Mouse (Mus musculus) yolk sac, embryonic 10.5 days (tissue): ENCODE data around the gene Coq5.

ENCODE experiments used
- DNase-seq: peaks from one replicate; pipeline ENCODE4 v3.0.0-alpha.2; 2017; ENCODE audit warnings: low spot score

Coq5 gene

GRCm38 (mm10) chr5:115279226-115280049 is at the start of gene Coq5:
Gene Coq5, plus strand, starts transcription at chr5:115279666.
- peak; percentile 79 for DNase-seq

GRCm38 (mm10) chr5:115230830-115231551 is 48.5 kb upstream of the Coq5 start:
- DNase-seq: no peak

DNA sequence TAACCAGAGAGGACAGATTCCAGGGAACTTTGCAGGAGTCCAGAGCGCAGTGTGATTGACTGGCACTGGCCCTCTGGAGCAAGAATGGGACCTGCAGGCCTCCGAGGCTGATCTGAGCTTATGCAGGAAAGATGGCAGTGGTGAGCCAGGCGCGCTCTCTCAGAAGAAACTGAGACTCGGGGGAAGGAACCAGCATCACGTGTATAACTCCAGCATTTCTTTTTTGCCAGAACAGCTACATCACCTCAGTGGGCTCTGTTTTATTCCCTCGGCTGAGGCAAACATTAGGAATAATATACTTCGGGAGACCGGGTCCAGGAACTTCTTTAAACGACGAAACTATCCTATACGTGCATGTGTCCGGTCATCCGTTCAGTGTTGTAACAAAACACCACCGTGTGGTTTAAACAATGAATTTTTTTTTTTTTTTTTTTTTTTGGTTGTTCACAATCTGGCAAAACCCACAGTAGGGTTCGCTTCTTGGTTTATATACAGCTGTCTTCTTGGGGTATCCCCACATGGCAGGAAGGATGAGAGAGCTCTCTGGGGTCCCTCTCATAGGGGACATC is 47.8 kb upstream of the Coq5 start:
- DNase-seq: no peak

- no peak for DNase-seq
Observed at GRCm38 (mm10) chr5:115232516-115232915, 47.0 kb upstream of the Coq5 start.

- no peak for DNase-seq
Observed at GRCm38 (mm10) chr5:115233031-115233780, 46.3 kb upstream of the Coq5 start.

GRCm38 (mm10) chr5:115234519-115234918 is 44.9 kb upstream of the Coq5 start:
- no peak for DNase-seq

GRCm38 (mm10) chr5:115235323-115235771 is 44.1 kb upstream of the Coq5 start:
- no peak for DNase-seq

GRCm38 (mm10) chr5:115235786-115236263 is 43.6 kb upstream of the Coq5 start, which contains the start of gene Pop5:
Gene Pop5, plus strand, starts transcription at chr5:115235836.
- peak; percentile 79 for DNase-seq

DNA sequence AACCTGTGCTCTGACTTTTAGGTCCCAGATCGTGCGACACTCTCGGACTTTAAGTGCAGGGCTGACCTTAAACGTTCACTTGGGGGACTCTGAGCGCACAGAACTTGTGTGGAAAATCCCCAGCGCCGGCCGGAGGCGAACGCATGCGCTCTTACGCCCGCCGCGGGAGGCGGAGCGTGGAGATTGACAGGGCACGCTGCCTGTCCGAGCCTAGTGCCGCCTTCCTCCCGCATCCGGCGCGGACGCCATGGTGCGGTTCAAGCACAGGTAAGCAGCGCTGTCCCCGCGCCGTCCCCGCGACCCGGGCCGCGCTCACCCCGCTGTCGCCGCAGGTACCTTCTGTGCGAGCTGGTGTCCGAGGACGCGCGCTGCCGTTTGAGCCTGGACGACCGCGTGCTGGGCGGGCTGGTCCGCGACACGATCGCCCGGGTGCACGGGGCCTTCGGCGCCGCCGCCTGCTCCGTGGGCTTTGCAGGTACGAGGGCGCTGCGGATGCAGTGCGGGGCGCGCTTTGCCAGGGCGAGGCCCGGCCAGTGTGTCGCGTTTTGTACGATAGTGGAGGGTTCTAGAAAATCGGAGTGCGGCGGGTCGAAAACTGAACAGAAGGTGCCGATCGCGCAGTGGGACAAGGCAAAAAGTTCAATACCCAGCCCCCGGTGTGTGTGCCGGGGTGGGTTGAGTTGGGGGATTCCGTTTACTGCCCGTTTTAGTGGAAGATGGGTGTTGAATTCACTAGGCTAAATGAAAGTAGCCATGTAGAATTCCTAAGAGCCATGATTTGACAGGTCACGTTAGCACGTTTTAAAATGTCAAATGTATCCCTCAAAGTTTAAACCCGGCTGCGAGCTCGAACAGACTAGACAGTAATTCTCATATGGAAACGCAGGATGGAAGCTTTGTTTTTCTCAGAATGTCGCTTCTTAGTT is 41.4 kb upstream of the Coq5 start:
- peak; percentile 91 for DNase-seq

DNA sequence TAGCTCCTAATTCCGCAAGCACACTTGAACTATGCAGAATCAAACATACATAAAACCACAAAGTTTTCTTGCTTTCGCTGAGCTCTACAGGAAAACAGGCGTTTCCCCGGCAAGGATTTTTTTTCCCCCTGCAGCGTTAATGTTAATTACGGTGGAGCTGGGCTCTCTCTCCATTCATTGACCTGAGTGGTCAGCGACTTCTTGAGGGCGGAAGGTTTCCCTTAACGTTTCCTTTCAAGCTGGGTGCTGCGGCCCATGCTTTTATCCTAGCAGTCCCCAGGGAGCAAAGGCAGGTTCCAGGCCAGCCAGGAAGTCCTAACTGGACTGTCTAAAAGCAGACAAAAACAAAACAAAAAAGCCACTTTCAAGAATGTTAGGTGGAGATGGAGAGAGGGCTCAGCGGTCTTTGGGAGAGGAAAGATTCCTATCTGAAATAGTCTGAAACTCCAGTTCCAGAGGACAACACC is 40.7 kb upstream of the Coq5 start:
- peak; percentile 46 for DNase-seq

DNA sequence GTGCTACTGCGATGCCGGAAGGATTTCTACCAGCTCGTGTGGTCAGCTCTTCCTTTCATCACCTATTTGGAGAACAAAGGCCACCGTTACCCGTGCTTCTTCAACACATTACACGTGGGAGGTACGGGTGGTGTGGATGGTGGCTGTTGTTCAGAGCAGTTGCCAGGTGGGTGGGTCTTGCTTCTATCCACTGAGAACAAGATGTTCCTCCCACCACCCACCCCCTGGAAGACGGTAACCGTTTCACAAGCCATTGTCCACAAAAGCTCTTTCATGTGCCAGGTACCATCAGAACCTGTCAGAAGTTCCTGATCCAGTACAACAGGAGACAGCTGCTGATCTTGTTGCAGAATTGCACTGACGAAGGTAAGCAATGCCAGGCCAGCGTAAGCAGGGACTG is 39.3 kb upstream of the Coq5 start:
- DNase-seq: no peak

DNA sequence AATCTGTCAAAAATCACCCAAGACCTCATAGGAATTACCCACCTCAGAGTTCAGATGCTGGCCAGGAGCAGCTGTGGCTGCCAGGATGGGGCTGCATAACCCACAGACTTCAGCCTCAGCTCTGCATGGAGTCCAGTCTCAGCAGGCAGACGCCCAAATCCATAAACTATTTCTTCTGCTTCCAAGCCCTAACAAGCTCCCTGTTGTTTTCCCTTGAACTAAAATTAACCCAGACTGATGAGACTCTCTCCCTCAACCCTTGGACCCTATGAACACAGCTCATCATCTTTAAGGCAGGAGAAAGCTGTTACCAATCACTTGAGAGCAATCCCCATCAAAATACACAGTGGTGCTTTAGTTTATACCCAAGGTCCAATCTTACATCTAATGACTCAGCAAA is 24.0 kb upstream of the Coq5 start:
- DNase-seq: no peak

GRCm38 (mm10) chr5:115256909-115257546 is 22.4 kb upstream of the Coq5 start:
- no peak for DNase-seq

DNA sequence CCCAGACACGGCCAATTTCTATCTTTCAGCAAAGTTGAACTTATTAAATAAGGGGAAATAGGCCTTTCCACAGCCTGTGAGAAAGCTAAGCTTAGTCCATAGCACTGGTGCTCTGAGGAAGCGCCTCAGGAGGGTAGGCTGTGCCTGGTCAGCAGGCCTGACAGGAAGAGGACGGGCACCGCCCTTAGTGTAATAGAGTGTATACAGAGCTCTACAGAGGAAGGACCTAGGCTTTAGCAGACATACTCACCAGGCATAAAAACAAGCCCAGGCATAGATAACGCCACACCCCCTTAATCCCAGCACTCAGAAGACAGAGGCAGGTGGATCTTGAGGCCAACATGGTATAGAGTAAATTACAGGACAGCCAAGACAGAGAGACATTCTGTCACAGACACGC is 19.1 kb upstream of the Coq5 start:
- DNase-seq: no peak

DNA sequence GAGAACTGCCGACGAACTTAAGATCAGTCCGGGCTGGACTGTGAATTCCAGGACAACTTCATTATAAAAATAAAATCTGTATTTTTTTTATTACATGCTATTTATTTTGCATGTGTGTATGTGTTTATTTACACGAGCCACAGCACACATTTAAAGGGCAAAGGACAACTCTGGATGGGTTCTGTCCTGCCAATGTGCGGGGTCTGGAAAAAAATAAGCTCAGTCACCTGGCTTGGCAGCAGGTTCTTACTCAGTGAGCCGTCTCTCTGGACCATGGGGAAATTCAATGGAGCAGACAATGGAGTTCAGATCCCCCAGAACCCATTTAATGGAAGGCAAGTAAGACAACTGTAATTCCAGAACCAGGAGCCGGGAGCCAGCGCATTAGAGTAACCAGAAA is 18.3 kb upstream of the Coq5 start:
- DNase-seq: no peak

- DNase-seq: no peak
Observed at GRCm38 (mm10) chr5:115261880-115262279, 17.6 kb upstream of the Coq5 start.

DNA sequence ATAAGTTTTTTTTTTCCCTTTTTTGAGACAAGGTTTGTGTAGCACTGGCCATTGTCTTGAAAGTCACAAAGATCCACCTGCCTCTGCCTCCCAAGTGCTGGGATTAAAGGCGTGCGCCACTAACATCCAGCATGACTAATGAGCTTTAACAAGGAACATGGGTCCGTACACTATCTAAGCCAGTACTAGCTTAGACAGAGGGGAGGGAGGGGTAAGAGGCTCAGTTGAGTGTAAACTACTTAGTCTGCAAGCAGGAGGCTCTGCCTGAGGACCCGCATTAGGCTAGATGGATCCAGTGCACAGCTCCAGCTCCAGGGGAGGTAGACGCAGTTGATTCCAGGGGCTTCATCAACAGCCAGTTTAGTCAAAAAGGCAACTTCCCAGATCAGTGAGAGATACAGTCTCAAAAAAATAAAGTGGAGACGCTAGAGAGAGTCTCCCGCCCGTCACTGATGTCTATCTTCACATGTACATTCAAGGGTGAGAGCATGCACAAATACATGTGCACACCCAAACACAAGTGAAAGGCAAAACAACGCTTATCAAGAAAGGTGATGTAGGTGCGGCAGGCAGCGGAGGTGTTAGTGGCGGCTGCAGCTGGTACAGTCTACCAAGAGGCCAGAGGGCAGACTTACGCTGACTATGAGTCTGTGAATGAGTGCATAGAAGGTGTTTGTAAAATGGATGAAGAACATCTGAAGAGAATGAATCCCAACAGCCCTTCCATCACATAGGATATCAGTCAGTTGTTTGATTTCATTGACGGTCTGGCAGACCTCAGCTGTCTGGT is 16.8 kb upstream of the Coq5 start:
- DNase-seq: no peak

- DNase-seq: no peak
Observed at GRCm38 (mm10) chr5:115266340-115266739, 13.1 kb upstream of the Coq5 start.

DNA sequence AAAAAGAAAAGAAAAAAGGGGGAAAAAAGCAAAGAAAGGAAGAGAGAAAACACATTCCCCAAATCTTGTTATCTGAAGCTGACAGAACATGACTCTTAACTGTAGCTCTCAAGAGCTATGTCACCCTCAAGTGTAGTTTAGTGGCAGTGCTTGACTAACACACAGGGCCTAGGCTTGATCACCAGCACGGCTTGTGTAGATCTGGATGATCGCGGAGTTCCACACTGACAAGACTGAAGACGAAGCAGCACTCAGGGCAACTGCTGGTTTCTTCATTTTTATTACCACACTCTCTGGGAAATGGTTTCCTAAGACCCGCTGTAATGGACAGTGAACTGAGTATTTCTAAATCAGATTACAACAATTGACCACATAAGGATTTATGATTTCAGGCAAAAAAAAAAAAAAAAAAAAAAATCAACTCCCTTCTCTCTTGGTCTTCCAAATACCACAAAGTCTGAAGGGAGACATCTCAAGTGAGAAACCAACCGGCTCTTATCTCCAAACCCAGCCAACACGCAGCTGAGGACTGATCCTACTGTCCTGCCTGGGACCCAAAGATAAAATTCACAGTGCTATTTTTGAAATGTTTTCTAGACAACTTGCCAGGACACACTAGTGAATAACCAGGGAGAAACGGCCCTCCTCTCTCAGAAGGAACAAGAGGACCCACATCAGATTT is 12.5 kb upstream of the Coq5 start:
- no peak for DNase-seq
